Mouse (Mus musculus) heart, adult 2 months (tissue): ENCODE measurements around the gene Rnf114.

Experiments used
- CTCF ChIP-seq: fragments of 200-600 bp; IDR thresholded peaks from 2 replicates; pipeline ENCODE4 v1.8.1; 2022; ENCODE audit warnings: antibody characterized with exemption, mild to moderate bottlenecking, moderate library complexity
- EP300 ChIP-seq: fragments of 200-500 bp; IDR thresholded peaks from 2 replicates; pipeline ENCODE4 v1.6.1; 2011; ENCODE audit warnings: low read depth, low read length, control low read depth; ENCODE audit not compliant: insufficient read depth
- POLR2A ChIP-seq: fragments of 200-500 bp; IDR thresholded peaks from 2 replicates; pipeline ENCODE4 v1.6.1; 2011; ENCODE audit warnings: mild to moderate bottlenecking, low read depth, low read length, control low read depth; ENCODE audit not compliant: insufficient read depth

DNA sequence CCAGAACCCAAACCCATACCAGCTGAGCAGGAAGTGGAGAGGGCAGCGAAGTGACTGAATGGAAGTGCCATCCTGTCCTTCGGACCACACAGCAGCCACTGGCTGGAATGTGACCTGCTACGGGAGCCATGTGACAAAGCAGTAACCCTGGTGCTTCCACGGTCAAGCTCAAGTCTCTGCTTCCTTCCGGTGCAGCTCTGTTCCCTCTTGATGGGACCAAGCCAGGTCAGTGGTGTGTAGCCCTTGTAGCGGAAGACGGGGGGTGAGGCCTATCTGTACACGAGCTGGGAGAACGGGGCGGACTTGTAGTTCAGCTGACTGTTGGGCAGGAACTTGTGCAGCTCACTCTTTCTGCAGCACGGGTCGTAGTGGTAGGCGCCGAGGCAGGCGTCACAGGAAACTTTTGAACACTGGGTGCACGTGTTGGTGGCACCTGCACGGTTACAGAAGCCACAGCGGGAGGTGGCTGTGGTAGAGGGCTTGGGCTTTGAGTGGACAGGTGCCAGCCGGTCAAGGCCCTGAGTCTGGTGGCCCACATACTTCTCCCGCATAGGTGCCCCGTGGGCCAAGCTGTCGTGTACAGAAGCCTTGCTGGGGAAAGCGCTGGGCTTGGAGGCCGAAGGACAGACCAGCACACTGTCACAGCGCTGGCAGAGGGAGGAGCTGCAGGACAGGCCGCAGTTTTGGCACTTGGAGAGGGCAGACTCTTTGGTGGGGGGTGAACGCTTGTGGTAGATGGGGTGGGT, 9.2 kb upstream of the Rnf114 start:
- TF ChIP-seq CTCF = no peak
- TF ChIP-seq EP300 = no peak
- TF ChIP-seq POLR2A = no peak
